8 mouse cellular contexts compared by ENCODE assay signal in the genomic region with DNA sequence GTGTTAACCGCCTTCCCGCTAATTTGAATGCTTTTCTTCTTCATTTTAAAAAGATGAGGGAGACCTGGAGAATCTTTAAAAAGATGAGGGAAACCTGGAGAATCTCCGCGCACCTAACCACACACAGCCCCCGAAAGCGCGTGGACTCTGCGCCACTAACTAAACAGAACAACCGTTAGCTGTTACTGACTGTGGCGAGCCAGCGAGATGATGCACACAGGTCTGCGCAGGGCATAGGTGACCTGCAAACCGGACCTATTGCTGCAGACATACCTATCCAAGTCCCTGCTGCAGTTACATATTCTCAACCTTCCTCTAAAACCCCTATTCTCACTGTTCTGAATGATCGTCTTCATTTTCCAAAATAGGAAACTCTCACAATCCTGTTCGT. TPM values are rescaled to one million over a fixed set of nuclear protein-coding genes. Genes with fewer than 3 reads are reported as not detected.
DNase-seq lines count a peak whose midpoint lies in the region; ATAC-seq and TF ChIP-seq lines count a peak whose summit lies in the region.

No protein-coding gene starts in this region.

- H3K4me3 ChIP-seq in heart, embryonic 14.5 days (ENCODE audit: control insufficient read depth in 1 of 2, insufficient read depth in 1 of 2, low read depth in 1 of 2, low read length in 2 of 2) = peak overlapping the region; percentile 68 to 81
- peak overlapping the region; percentile 75 for H3K4me3 ChIP-seq in forebrain, embryonic 12.5 days (replicated peaks)
- H3K4me3 ChIP-seq in small intestine, adult 2 months (ENCODE audit: low read depth, low read length) = peak overlapping the region; percentile 93

- H3K36me3 ChIP-seq in heart, embryonic 14.5 days (ENCODE audit: control insufficient read depth, insufficient read depth, low read length) = no peaks in the 10 kb centered on the region
- 0 out of 2 replicates have a peak, but pooled peaks cover 4% of the 10 kb centered on the region for H3K36me3 ChIP-seq in forebrain, embryonic 12.5 days (replicated peaks)
- no peaks in the 10 kb centered on the region for H3K36me3 ChIP-seq in small intestine, adult 2 months (ENCODE audit: control insufficient read depth, insufficient read depth, low read length)

- no peak for TF ChIP-seq POLR2A in small intestine, adult 2 months (IDR thresholded peaks at IDR 0.05; ENCODE audit: low read depth, low read length)

- H3K4me2 ChIP-seq in heart, embryonic 14.5 days (ENCODE audit: low read length) = peak overlapping the region; percentile 93
- H3K4me2 ChIP-seq in forebrain, embryonic 12.5 days = peak overlapping the region; percentile 61

- H3K9ac ChIP-seq in heart, embryonic 14.5 days (ENCODE audit: low read length) = peak overlapping the region; percentile 98
- H3K9ac ChIP-seq in forebrain, embryonic 12.5 days = peak overlapping the region; percentile 98

- intact Hi-C loops in heart, postnatal 25 days (cut with DNase I) = loop anchor here (5.0 kb wide), 1 partner anchor 65 kb away; the partner anchor contains the start of gene Galm

- H3K27ac ChIP-seq in heart, embryonic 14.5 days (replicated peaks in 1 of 2; ENCODE audit: control insufficient read depth in 1 of 2, insufficient read depth in 1 of 2, low read depth in 2 of 2, low read length in 2 of 2) = peak overlapping the region; percentile 68 to 100
- H3K27ac ChIP-seq in forebrain, embryonic 12.5 days = peak overlapping the region; percentile 100
- peak overlapping the region; percentile 23; the same call in 1 of the 2 replicates for H3K27ac ChIP-seq in small intestine, adult 2 months (ENCODE audit: insufficient read depth, low read depth, low read length)

- DNase-seq in heart, postnatal 25 days (ENCODE audit: low spot score) = no peak
- peak; percentile 31 for DNase-seq in MEL-GATA-1-ER (ENCODE audit: extremely low read depth, low read depth)
- peak; percentile 53 for DNase-seq in liver
- DNase-seq in layer of hippocampus, adult 18-20 months (ENCODE audit: low spot score in 2 of 2) = no peak
- no peak for DNase-seq in frontal cortex, postnatal 14 days (ENCODE audit: low spot score in 2 of 2)

- peaks cover 2 to 24% of the 10 kb centered on the region in 2 experiments; a peak in 3 of 4 replicates for H3K4me1 ChIP-seq in heart, embryonic 14.5 days (ENCODE audit: control insufficient read depth in 2 of 2, insufficient read depth in 2 of 2, low read length in 2 of 2)
- peaks cover 31% of the 10 kb centered on the region for H3K4me1 ChIP-seq in forebrain, embryonic 12.5 days
- H3K4me1 ChIP-seq in small intestine, adult 2 months (ENCODE audit: control insufficient read depth, insufficient read depth, insufficient read length, low read length) = peaks cover 2% of the 10 kb centered on the region; the same call in 1 of the 2 replicates

- TF ChIP-seq CTCF in small intestine, adult 2 months (IDR thresholded peaks at IDR 0.05; ENCODE audit: extremely low read depth, insufficient read length, insufficient replicate concordance, low read depth, low read length) = no peak

- ATAC-seq in heart, embryonic 14.5 days (ENCODE audit: insufficient number of reproducible peaks, insufficient read depth, low FRiP score, low read depth) = no peak
- ATAC-seq in forebrain, embryonic 12.5 days (ENCODE audit: low FRiP score) = peak; percentile 56

- no peaks in the 10 kb centered on the region for H3K27me3 ChIP-seq in heart, embryonic 14.5 days (ENCODE audit: control insufficient read depth, insufficient read depth, low read length)
- H3K27me3 ChIP-seq in forebrain, embryonic 12.5 days = no peaks in the 10 kb centered on the region
- H3K27me3 ChIP-seq in small intestine, adult 2 months (ENCODE audit: control insufficient read depth, insufficient read depth, low read length) = no peaks in the 10 kb centered on the region

- under 1% methylated on average over 15 of the region's 15 CpGs for WGBS in heart, embryonic 14.5 days
- 3% methylated on average over 15 of the region's 15 CpGs for WGBS in forebrain, embryonic 12.5 days
- 2% methylated on average over 15 of the region's 15 CpGs for WGBS in small intestine, adult 2 months

- H3K9me3 ChIP-seq in heart, embryonic 14.5 days (ENCODE audit: control insufficient read depth, low read length) = no peaks in the 10 kb centered on the region
- H3K9me3 ChIP-seq in forebrain, embryonic 12.5 days = no peaks in the 10 kb centered on the region

RNA-seq across cellular contexts. Expression of gene Hnrnpll, which starts 0.5 kb away (rescaled TPM):
- polyA plus RNA-seq in heart, embryonic 14.5 days (2014; fragmentation: Nextera tagmentation; extraction: Ambion mirVana) = 47.7 and 52.3 TPM in 2 replicates
- 10 to 100 TPM; 21.0 to 22.3 TPM for total RNA-seq in heart, postnatal 25 days (2021)
- 126 and 130 TPM in 2 replicates for polyA plus RNA-seq in forebrain, embryonic 12.5 days (2016; fragmentation: Nextera tagmentation; extraction: Ambion mirVana)
- polyA plus RNA-seq in small intestine, adult 2 months (2012; rRNA removed) = 4.9 and 10.7 TPM in 2 replicates
- 10 to 100 TPM; 59.8 to 59.9 TPM for total RNA-seq in layer of hippocampus, adult 18-20 months (2021)

Comparison
In these comparisons a context has a peak if more than half of its experiments do, and no peak if none do; other contexts are left out.
1. H3K27ac ChIP-seq: peak in every context shown above with its lines; median percentile 100 in forebrain, embryonic 12.5 days; 84 in heart, embryonic 14.5 days; 23 in small intestine, adult 2 months.
2. DNase-seq: peak in MEL-GATA-1-ER (single experiment) and liver (single experiment); none in heart, postnatal 25 days (single experiment), layer of hippocampus, adult 18-20 months (0 of 2) and frontal cortex, postnatal 14 days (0 of 2).
3. Peak in every context shown above with its lines, with median percentiles within 50 percentile points of each other: H3K4me3 ChIP-seq.